Mouse (Mus musculus): ENCODE measurements around the gene Zswim8.

The Zswim8 gene

DNA sequence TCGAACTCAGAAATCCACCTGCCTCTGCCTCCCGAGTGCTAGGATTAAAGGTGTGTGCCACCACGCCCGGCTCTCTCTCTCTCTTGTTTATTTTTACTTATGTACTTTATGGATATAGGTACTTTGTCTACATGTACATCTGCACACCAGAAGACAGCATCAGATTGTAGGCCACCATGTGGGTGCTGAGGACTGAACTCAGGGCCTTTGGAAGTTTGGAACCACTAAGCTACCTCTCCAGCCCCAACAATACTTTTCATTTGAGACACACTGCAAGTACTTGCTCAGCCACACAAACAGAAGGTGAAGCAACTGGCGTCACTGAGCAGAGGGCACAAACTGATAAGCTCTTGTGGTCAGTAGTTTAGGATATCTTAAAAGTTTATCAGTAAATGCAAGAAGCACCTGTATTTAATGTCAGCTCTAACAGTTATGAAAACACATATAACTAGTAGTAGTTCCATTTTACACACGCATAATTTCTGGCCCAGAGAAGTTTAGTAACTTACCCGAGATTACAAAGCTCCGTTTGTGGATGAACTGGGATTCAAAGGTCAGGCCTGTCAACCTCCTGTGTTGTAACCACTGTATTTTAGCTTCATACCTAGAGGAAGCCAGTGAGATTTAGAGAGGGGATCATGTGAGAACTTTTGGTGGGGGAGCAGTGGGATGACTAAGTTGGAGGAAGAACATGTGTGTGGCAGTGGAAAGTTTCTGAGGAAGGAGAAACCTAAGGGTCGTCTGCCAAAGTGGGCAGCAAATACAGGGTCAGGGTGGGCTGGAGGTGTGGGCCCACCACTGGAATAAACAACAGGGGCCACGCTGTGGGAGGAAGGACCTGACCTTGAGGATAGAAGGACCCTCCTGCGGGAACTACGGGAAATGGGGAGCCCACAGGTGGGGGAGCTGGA lies 25.9 kb downstream of the Zswim8 start:
- DNase-seq = no peak

DNA sequence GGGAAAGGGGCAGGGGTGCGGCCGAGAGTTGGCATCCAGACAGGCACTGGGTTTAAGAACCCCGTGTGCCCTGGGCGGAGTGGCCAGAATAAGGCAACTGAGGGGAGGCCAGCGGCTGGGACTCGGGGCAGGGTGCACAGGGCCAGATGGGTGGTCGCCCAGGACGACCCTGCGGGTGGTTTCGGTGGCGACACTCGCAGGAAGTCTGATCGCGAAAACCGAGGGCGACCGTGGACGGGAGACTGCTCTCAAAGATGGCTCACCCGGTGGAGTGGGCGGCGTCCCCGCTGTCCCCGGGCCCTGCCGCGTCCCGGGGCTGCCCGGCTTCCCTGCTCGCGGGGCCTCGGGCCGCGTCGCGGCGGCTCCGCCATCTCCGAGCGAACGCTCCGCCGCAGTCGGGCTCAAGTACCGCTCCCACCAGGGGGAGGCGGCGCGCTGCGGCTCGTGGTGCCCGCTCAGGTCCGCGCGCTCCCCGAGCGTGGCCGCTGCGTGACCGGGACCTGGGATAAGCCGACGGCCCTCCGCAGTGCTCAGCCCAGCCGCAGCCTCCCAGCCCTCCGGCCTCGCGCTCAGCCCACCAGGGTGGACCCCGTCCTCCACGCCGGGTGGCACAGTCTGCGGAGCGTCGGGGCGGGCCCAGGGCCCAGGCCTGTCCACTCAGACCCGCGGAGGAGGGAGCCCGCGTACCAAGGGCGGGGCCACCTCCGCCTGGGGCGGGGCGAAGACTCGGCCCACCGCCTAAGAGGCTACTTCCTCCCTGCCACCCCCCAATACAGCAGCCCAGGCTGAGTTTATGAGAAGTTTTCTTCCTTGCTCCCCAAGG lies 26.8 kb downstream of the Zswim8 start, which contains the start of gene Ndst2:
Gene Ndst2, minus strand, starts transcription at position 611 of the 823 bp plus-strand sequence.
- peak; percentile 89 for DNase-seq

- DNase-seq = no peak
Observed at GRCm38 (mm10) chr14:20735052-20735451, 27.7 kb downstream of the Zswim8 start.

- no peak for DNase-seq
Observed at GRCm38 (mm10) chr14:20735892-20736390, 28.6 kb downstream of the Zswim8 start.

DNA sequence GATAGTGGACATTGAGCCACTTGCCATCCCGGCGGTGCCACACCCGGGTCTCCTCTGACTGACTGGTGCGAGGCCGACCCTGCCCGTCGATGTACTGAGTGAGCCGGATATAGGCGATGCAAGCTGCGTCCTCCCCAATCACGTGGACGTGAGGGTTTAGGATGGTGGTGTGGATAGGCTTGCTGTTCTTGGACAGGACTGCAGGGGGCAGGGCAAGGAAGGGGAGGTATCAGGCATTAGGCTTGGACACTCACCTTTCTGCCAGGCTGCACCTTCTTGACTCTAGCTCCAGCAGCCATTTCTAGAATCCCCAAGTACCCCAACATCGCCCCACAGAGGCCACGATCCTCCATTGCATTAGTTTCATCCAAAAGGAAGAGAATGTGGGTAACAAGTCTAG lies 30.0 kb downstream of the Zswim8 start:
- peak; percentile 82 for DNase-seq

DNA sequence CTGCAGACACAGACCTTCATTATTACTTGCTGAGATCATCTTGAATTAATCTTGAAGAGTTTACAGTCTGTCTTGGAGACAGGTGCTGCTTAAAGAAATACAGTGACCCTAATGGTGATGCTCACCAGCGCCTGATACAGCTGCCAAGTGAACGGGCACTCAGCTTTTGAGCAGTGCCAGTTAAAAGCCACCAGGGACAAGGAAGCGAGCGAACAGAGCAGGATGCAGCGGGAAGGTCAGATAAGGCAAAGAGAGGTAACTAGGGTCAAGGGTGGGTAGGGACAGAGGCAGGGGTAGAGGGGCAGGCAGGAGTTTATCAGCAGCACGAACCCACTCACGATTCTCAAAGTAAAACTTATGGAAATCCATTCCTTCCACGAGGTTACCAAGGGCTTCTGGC lies 31.2 kb downstream of the Zswim8 start:
- DNase-seq = no peak

GRCm38 (mm10) chr14:20741301-20741700 lies 33.9 kb downstream of the Zswim8 start:
- no peak for DNase-seq

DNA sequence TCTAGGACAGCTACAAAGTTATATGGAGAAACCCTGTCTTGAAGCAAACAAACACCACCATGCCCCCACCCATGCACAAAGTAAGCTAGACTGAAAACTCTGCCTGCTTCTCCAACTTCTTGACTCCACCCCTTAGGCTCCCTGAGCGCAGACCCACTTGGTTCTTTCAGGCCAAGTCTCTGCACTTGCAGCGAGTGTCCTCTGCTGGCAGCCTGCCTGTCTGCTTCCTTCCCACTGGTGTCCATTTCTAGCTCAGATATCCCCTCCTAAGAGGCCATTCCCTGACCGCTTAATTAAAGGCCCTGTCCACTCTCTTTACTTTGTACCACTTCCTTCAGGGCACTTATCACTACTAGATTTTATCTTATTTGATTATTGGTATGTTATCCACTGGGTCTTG lies 36.3 kb downstream of the Zswim8 start:
- DNase-seq = no peak

- DNase-seq = no peak
Observed at GRCm38 (mm10) chr14:20746935-20747334, 39.6 kb downstream of the Zswim8 start.

GRCm38 (mm10) chr14:20748388-20748787 lies 41.0 kb downstream of the Zswim8 start:
- DNase-seq = no peak

DNA sequence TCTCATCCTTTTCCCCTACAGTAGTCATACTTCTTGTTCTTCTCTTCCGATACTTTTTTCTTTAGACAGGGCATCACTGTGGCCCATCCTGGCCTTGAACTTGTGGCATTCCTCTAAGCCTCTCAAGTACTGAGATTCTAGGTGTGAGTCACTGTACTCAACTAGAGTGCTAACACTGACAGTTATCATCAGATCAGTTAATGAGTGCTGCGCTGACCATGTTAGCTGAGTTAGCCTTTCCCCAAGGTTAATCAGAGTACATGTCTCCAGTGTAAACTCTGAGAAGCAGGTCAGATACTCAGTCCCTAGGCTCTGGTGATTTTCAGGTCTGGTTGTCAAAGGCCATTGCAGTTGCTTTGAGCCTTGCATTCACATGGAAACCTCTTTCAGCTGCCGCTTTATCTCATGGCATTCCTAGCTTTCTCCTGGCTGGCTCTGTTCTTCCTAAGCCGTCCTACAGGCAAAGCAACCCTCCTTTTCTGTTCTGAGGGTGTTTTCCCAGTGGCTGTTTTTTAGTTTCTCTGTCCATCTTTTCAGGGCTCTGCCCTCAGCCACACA lies 42.2 kb downstream of the Zswim8 start:
- DNase-seq = no peak

DNA sequence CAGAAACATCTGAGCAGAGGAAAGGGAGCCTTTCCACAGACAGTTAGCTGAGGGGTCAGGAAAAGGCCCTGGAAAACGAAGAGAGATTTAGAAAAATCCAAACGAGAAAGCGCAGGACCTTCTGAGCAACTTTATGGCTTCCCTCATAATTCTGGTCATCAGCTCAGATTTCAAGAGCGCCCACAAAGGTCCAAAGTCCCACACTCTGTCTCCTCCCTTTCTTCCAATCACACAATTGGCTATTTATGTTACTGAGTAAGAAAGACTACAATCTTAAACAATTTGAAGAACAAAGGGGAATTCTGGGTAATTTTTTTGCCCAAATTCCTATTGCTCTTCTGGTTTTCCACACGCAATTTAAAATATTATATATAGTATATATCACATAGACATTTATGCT lies 43.2 kb downstream of the Zswim8 start:
- no peak for DNase-seq

DNA sequence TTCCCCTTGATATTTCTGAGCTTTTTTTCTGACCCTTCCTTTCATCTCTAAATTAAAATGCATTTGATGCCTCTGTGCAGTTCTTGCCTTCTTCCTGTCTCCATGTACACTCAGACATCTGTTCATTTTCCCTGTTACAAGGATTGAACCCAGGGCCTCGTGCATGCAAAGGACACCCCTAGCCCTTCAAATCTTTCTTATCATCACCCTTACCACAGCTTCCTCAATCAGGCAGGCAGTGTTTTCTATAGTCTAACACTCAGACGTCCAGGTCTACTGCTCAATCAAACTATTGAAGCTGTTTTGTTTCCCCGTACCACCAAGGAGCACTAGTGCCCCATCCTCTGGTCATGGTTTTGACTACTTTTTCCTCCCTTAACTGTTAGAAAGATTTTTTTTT lies 46.4 kb downstream of the Zswim8 start:
- DNase-seq = no peak

- peak; percentile 76 for DNase-seq
Observed at GRCm38 (mm10) chr14:20757370-20757907, 50.1 kb downstream of the Zswim8 start.

DNA sequence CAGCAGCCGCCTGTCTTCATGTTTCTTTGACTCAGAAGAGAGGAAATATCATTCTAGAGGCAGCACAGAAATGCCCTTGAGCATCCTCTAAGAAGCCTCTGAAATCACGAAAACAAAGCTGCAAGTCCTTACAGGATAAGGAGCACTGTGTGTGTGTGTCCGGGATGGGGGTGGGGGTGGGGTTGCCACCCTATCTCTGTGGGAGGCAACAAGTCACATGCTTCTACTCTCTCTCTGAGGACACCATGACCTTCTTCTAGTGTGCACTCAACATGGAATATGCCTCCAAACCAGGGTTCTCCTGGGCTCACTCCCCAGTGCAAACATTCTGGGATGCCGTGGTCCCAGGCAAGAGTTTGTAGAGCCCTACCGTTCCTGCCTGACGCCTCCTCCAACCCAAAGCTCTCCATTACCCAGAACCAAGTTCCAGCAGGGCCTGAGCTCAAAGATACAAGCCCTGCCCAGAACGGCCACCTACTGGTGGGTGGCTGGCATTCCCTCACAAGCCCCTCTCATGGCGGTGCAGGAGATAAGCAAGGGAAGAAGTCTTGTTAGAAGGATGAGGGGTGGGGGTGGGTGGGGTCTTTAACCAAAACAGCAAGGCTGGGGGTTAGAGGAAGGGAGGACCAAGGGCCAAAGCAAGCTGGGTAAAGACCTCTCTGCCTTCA lies 51.5 kb downstream of the Zswim8 start:
- DNase-seq = no peak

- no peak for DNase-seq
Observed at GRCm38 (mm10) chr14:20764942-20765341, 57.6 kb downstream of the Zswim8 start.

DNA sequence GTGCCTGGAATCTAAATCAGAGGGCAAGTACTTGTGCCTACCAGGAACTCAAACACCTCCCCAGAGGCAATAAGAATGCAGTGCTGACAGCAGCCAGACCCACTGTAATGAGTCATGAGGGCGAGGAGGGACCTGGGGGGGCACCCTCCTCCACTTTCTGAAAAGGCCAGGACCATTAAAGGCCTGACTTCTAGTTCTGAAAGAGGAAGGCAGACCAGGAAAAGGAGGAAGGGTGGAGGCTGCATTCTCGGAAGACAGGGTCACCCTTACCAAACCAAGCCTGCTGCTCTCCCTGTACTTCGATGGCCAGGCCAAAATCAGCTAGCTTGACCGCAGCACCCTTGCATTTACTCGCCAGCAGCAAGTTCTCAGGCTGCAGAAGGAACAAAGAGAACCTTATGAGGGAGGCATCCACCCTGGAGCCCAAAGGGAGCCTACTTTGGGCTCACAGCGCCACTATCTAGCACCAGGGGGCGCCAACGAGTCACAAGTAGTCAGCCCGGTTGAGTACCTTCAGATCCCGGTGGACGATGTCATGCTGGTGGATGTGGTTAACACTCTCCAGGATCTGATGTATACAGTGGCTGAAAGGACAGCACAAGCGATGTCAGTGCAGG lies 58.4 kb downstream of the Zswim8 start:
- DNase-seq = peak; percentile 91

- DNase-seq = no peak
Observed at GRCm38 (mm10) chr14:20767936-20768335, 60.6 kb downstream of the Zswim8 start.

DNA sequence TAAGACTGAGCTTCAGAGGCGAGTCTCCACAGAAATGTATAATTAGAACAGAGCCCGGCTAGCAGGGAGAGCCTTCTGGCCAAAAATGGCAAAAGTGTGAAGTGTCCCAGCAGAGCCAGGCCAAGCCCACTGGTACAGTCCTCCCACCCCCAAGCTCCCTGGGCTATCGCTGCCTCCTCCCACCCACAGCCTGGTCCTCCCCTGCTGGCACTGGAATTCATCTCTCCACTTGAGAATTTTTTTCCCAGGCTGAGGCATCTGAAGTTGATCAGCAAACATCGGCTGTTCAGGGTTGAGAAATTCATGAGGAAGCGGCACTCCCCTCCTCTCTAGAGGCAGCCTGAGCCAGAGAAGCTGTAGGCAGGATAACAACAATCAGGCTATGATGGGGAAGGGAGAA lies 61.2 kb downstream of the Zswim8 start:
- DNase-seq = no peak

- DNase-seq = no peak
Observed at GRCm38 (mm10) chr14:20771941-20772340, 64.6 kb downstream of the Zswim8 start.

GRCm38 (mm10) chr14:20772808-20773207 lies 65.5 kb downstream of the Zswim8 start:
- DNase-seq = no peak
